Mouse (Mus musculus) fibroblast of lung, adult 2 months (primary cell): Measurements from ENCODE around the gene Slc20a1.
A peak's percentile ranks its signal among the peaks of the same experiment; 100 is the strongest.

Experiments
- DNase-seq: peaks from one replicate; pipeline ENCODE4 v3.0.0-alpha.2; 2011; ENCODE audit warnings: low read depth

Slc20a1 gene

DNA sequence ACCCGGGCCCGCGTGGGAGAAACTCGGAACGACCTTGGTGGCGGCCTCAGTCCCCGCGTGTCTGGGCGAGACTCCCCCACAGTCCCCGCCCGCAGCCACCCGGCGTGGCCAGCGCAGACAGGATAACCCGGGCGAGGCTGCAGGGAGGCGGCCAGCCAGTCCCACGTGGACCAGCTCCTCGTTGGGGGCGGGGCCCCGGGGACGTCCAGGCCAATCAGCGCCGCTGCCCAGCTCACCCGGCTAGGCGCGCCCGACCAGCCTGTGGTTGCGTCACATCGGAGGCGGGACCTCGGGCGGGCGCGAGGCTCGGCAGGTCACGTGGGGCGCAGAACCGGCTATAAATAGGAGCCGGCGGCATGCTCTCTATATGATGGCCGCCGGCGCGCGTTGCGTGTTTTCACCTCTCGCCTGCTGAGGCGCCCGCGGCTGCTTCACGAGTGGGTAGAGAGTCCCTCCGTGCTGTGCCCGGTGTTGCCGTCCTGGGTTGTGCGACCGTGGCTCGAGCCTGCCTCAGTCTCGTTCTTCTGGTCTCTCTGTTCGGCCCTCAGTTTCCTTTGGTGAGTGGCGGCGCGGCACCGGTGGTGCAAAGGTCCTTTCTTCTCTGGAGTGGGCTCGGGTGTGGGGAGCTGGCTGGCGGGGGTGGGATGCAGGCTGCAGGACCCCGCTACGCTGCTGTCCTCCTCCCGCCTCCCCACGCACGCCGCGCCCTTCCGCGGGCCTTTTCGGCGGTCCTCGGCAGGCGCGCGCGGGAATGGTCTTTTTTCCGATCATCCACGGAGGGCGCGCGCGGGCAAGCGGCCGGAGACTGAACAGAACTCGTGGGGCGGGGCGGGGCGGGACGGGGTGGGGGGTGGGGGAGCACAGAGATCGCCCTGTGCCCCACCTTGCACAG, at the start of gene Slc20a1:
Gene Slc20a1 (plus strand): TSS at position 329 of the 892 bp plus-strand sequence.
- peak; percentile 89 for DNase-seq

DNA sequence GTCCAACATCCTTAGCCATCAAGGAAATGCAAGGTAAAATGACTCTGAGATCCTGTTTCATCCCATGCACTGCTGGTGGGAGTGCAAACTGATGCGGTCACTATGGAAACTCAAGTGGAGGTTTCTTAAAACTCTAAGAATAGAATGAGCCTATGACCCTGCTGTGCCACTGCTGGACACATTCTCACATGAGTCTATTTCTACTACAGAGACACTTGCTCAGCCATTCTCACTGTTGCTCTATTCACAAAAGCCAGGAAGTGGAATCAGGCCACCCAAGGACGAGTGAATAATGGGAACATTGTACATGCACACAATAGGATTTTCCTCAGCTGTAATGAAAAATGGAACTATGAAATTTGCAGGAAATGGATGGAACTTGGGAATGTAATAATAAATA, 49.7 kb upstream of the Slc20a1 start:
- no peak for DNase-seq

DNA sequence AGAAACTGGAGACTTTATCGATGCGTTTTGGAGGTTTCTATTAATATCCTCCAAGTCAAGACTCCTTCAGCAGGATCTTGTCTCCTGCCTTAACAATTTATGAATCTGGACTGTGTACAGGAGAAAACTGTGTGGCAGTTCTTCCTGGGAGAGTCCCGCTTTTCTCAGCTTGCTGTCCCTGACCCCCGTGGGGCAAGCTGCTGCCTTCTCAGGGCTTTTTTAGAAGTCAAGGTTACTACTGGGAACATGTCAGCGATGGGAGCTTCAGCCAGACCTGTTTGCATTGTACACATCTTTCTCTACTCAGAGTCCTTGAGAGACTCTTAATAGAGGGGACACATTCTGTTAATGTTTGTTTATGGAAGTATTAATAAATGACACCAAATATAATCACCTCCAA, 48.2 kb upstream of the Slc20a1 start:
- DNase-seq: no peak

- no peak for DNase-seq
Measured at GRCm38 (mm10) chr2:129151111-129151510, 47.5 kb upstream of the Slc20a1 start.

GRCm38 (mm10) chr2:129152751-129153150, 45.8 kb upstream of the Slc20a1 start:
- DNase-seq: no peak

- no peak for DNase-seq
Measured at GRCm38 (mm10) chr2:129164815-129165214, 33.7 kb upstream of the Slc20a1 start.

GRCm38 (mm10) chr2:129166466-129167463, 31.8 kb upstream of the Slc20a1 start:
- DNase-seq: no peak

DNA sequence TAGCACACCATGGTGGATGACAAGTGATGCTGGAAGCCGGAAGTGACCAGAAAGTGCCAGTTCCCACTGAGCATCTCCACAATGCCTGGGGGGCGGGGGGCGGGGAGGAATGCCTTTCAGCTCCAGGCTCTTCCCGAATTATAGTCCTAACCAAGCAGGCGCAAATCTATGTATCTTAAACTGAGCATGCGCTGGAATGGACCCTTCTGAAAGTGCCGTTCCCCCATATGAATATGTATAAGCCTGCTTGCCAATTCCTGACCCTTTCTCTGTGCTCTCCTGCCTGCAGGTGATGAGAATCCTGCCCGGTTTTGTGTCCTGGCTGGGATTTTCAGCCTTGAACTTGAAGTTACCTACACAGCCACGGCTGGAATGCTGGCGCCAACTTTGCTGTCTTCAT, 25.2 kb upstream of the Slc20a1 start:
- no peak for DNase-seq

DNA sequence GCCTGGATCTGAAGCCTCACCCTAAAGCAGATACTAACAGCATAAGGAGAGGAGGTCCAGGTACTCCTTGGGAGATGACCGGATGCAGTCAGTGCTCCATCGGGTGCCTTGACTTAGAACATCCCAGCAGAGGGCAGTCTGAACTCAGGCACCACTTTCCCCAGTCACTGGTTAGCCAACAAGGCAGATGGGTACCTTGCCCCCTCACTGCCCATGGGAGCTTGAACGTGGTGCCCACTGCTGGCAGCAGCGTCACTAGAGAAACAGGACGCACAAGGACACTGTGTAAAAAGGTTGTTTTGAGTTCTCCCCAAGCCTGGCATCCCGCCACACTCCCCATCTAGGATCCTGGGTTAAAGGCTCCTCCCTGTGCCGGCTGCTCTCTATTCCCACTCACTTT, 24.1 kb upstream of the Slc20a1 start:
- DNase-seq: no peak

DNA sequence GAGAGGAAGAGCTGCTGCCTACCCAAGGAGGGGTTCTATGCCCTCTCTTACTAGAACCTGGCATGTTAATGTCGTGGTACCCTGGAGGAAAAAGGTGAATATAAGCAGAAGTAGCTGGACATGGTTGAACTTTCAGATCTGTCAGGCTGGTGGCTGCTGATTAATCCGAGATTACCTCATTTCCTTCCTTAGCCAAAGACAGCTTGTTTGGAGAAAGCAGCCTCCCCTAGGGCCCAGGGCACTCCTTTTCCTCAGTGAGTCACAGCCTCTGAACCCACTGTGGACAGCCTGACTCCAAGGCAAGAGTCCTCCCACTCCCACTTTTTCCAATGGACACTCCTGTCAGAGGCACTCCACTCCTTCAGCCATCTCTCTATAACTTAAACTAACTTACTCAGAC, 22.9 kb upstream of the Slc20a1 start:
- no peak for DNase-seq

DNA sequence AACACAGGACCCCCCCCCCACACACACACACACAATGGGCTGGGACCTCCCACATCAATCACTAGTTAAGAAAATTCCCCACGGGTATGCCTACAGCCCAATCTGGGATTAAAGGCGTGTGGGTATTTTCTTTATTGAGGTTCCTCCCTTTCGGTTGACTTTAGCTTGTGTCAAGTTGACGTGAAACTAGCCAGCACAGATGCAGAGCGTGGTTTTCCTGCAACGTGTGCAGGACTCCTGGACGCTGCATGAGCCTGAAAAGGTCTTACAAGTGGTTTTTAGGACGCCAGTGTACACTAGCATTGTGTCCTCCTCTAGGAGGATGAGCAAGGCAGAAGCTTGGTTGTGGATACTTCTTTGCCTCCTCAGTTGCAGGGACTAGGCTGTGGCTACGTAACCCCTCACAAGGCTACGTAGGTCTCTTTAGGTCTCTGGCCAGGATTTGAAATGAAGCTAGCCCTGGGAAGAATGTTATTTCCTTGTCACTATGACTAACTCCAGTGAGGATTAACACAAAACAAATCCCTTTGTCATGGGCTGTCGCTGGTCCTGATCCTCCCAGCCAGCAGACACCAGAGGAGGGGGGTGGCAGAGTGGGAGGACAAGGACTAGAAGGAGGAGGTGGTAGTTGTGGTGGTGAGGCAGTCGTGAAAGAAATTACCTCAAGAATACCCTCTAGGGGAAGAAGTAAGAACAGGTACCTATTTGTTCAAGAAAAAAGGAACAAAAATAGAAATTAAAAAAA, 21.7 kb upstream of the Slc20a1 start:
- DNase-seq: no peak

DNA sequence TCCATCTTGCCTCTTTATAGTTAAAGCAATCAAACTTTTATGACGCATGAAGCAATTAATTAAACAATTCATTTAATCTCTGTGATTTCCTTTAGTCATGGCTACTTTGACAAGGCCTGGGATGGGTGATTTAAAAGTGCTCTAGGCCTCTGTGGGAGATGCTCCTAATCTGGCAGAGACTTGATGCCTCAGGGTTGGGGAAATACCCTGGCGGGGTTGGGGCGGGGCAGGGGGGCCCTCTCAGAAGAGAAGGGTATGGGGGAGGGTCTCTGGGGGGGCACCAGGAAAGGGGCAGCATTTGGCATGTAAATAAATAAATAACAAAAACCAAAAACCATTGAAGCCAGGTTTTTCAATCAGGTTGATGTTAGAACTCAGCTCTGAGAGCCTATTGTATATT, 20.9 kb upstream of the Slc20a1 start:
- DNase-seq: no peak

GRCm38 (mm10) chr2:129178182-129178908, 20.2 kb upstream of the Slc20a1 start:
- no peak for DNase-seq

GRCm38 (mm10) chr2:129179946-129180853, 18.4 kb upstream of the Slc20a1 start:
- DNase-seq: no peak

- no peak for DNase-seq
Measured at GRCm38 (mm10) chr2:129181509-129181908, 17.1 kb upstream of the Slc20a1 start.

GRCm38 (mm10) chr2:129182412-129182811, 16.2 kb upstream of the Slc20a1 start:
- no peak for DNase-seq

- DNase-seq: no peak
Measured at GRCm38 (mm10) chr2:129183561-129184031, 15.0 kb upstream of the Slc20a1 start.

DNA sequence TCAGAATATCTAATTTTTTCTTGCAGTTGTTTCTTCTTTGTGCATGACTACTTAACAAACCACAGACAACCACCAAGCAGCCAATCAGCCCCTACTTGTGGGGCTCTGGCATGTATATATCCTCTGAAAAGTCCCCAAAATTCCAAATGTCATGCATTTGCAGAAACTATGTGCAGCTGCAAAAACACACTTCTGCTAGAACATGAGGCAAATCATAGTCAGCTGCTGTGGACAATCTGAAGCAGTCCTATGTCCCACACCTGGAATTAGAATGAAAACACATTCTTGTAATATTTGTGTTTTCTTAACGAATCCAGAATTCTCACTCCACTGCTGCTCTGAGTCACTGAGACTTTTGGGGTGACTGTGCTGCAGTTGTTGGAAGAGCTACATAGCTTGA, 13.7 kb upstream of the Slc20a1 start:
- DNase-seq: no peak

DNA sequence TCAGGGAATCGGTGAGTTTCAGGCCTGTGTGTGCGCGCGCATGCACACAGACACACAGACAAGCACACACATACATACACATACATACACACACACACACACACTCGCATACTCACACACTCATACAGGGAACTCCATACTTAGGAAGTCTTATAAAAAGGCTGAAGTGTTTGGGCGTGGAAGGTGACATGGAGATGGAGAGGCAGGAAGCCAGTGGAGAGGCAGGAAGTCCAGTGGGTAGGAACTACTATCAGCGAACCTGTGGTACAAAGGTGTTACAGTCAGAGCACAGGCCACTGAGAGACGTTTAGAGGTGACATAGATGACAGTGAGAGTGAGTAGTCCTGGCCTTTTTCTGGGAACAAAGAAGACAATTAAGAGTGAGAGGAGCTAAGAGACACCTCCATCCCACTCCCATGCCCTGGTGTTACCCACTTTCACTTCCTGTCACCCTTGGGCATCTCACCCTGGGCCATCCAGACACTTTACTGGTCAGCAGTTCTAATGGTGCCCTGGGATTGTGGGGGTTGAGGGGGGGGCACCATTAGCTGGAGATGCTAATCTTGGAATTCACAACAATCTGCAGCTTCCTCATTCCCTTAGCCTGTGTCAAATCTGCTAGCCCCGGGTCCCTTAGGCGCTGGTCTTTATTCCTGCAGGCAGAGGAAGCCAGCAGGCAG, 12.8 kb upstream of the Slc20a1 start:
- no peak for DNase-seq
